ENCODE assay signal across 16 mouse cellular contexts in genomic region chr14:31410123-31410724, GRCm38 (mm10). TPM values are rescaled to one million over a fixed set of nuclear protein-coding genes. Genes with fewer than 3 reads are reported as not detected.
DNase-seq lines count a peak whose midpoint lies in the region; ATAC-seq and TF ChIP-seq lines count a peak whose summit lies in the region.
"Had no signal": no experiment of that assay in that cellular context is flagged by ENCODE, and none has a peak within 500 bp of the region (broad histone marks: within the 10 kb centered on the region; RNA-seq: fewer than 3 reads in every experiment).

No protein-coding gene starts in this region.

- H3K4me1 ChIP-seq in heart, postnatal 0 days (ENCODE audit: control insufficient read depth, insufficient read depth): peaks cover 75% of the 10 kb centered on the region
- H3K4me1 ChIP-seq in liver, embryonic 15.5 days (replicated peaks): peaks cover 84% of the 10 kb centered on the region
- H3K4me1 ChIP-seq in liver, embryonic 11.5 days (replicated peaks; ENCODE audit: control insufficient read depth, insufficient read depth, low read length): peaks cover 31% of the 10 kb centered on the region
- H3K4me1 ChIP-seq in bone marrow, adult 2 months (ENCODE audit: control insufficient read depth, insufficient read depth, low read length): peaks cover 35% of the 10 kb centered on the region
- H3K4me1 ChIP-seq in spleen, adult 2 months (ENCODE audit: control insufficient read depth, insufficient read depth, insufficient read length): peaks cover 74% of the 10 kb centered on the region; the same call in 1 of the 2 replicates
- H3K4me1 ChIP-seq in midbrain, postnatal 0 days (ENCODE audit: insufficient read depth, low read length): peaks cover under 1% of the 10 kb centered on the region

- TF ChIP-seq POLR2A in bone marrow, adult 2 months (IDR thresholded peaks at IDR 0.05; ENCODE audit: borderline replicate concordance, control insufficient read depth, low read depth, low read length): no peak
- TF ChIP-seq POLR2A in spleen, adult 2 months (IDR thresholded peaks at IDR 0.05; ENCODE audit: low read depth, low read length): no peak

- H3K36me3 ChIP-seq in heart, postnatal 0 days (replicated peaks; ENCODE audit: control insufficient read depth, insufficient read depth, low read length): peaks cover 12% of the 10 kb centered on the region; the same call in 1 of the 2 replicates
- 0 out of 2 replicates have a peak, but pooled peaks cover 18% of the 10 kb centered on the region for H3K36me3 ChIP-seq in liver, embryonic 15.5 days (replicated peaks)
- no peaks in the 10 kb centered on the region for H3K36me3 ChIP-seq in liver, embryonic 11.5 days (ENCODE audit: control insufficient read depth, insufficient read depth, low read length)
- H3K36me3 ChIP-seq in spleen, adult 2 months (ENCODE audit: control insufficient read depth, insufficient read depth, low read length): peaks cover 18% of the 10 kb centered on the region
- peaks cover 36% of the 10 kb centered on the region for H3K36me3 ChIP-seq in midbrain, postnatal 0 days (ENCODE audit: insufficient read depth, low read length)
- H3K36me3 ChIP-seq: hindbrain, embryonic 10.5 days had no signal

- H3K9ac ChIP-seq in heart, postnatal 0 days (replicated peaks; ENCODE audit: low read depth, low read length): no peak overlapping the region
- H3K9ac ChIP-seq in liver, embryonic 15.5 days: no peak overlapping the region
- no peak overlapping the region for H3K9ac ChIP-seq in liver, embryonic 11.5 days (ENCODE audit: low read depth, low read length)
- H3K9ac ChIP-seq in midbrain, postnatal 0 days (replicated peaks; ENCODE audit: low read length, poor library complexity, severe bottlenecking): no peak overlapping the region
- H3K9ac ChIP-seq: forebrain, postnatal 0 days; liver, embryonic 13.5 days had no signal

- no peak for TF ChIP-seq EP300 in heart, postnatal 0 days (IDR thresholded peaks at IDR 0.05; ENCODE audit: low read depth)

- no peak for DNase-seq in heart, postnatal 0 days (ENCODE audit: low spot score)
- no peak for DNase-seq in heart, adult 8-10 months (ENCODE audit: low spot score)
- DNase-seq in liver, embryonic 11.5 days (ENCODE audit: low spot score): no peak
- peak in 1 of 2 experiments; percentile 69 for DNase-seq in spleen, adult 2 months (ENCODE audit: low read depth in 1 of 2, low spot score in 2 of 2)
- DNase-seq in midbrain, postnatal 0 days (ENCODE audit: low spot score): no peak
- DNase-seq: adrenal gland, postnatal 10 days; cerebellum, postnatal 10 days; forebrain, postnatal 0 days; gastrocnemius, postnatal 10 days; liver, embryonic 13.5 days; midbrain, embryonic 14.5 days had no signal

- H3K27ac ChIP-seq in heart, postnatal 0 days (ENCODE audit: low read depth): peak overlapping the region; percentile 13; the same call in 1 of the 2 replicates
- peak overlapping the region; percentile 19; the same call in 1 of the 2 replicates for H3K27ac ChIP-seq in liver, embryonic 15.5 days (replicated peaks)
- H3K27ac ChIP-seq in liver, embryonic 11.5 days (ENCODE audit: low read depth, low read length): no peak overlapping the region
- peak overlapping the region; percentile 27 for H3K27ac ChIP-seq in bone marrow, adult 2 months (ENCODE audit: control insufficient read depth, insufficient read depth, low read depth, low read length, poor library complexity)
- peak overlapping the region; percentile 79 for H3K27ac ChIP-seq in spleen, adult 2 months (ENCODE audit: insufficient read depth, low read length)
- H3K27ac ChIP-seq in midbrain, postnatal 0 days (ENCODE audit: low read depth, low read length): no peak overlapping the region
- H3K27ac ChIP-seq: hindbrain, embryonic 10.5 days had no signal

- no peak overlapping the region for H3K4me3 ChIP-seq in heart, postnatal 0 days (ENCODE audit: low read depth, low read length)
- H3K4me3 ChIP-seq in liver, embryonic 15.5 days (replicated peaks): no peak overlapping the region
- H3K4me3 ChIP-seq in liver, embryonic 11.5 days (ENCODE audit: low read depth, low read length): no peak overlapping the region
- H3K4me3 ChIP-seq in bone marrow, adult 2 months (replicated peaks; ENCODE audit: control insufficient read depth, low read depth, low read length): no peak overlapping the region
- no peak overlapping the region for H3K4me3 ChIP-seq in spleen, adult 2 months (ENCODE audit: extremely low read depth, insufficient read depth, insufficient read length)
- no peak overlapping the region for H3K4me3 ChIP-seq in midbrain, postnatal 0 days (ENCODE audit: low read depth, low read length)
- H3K4me3 ChIP-seq: erythroblast, embryonic 14.5 days; hindbrain, embryonic 10.5 days; liver, embryonic 13.5 days had no signal

- WGBS in heart, postnatal 0 days: 82% methylated on average over 8 of the region's 9 CpGs
- WGBS in liver, embryonic 15.5 days (ENCODE audit: insufficient replicate concordance): 40% methylated on average over 9 of the region's 9 CpGs
- WGBS in liver, embryonic 11.5 days: 52% methylated on average over 9 of the region's 9 CpGs
- WGBS in bone marrow, adult 2 months: 62% methylated on average over 9 of the region's 9 CpGs
- WGBS in spleen, adult 2 months: 59% methylated on average over 9 of the region's 9 CpGs
- WGBS in midbrain, postnatal 0 days: 87% methylated on average over 9 of the region's 9 CpGs

- no peak overlapping the region for H3K4me2 ChIP-seq in heart, postnatal 0 days (ENCODE audit: low read depth, low read length)
- no peak overlapping the region for H3K4me2 ChIP-seq in liver, embryonic 15.5 days
- H3K4me2 ChIP-seq in liver, embryonic 11.5 days: no peak overlapping the region
- H3K4me2 ChIP-seq in midbrain, postnatal 0 days (ENCODE audit: low read depth, low read length, poor library complexity, severe bottlenecking): no peak overlapping the region
- H3K4me2 ChIP-seq: heart, embryonic 11.5 days; liver, embryonic 13.5 days had no signal

- TF ChIP-seq CTCF in heart, postnatal 0 days (IDR thresholded peaks at IDR 0.05; ENCODE audit: low read depth): no peak
- no peak for TF ChIP-seq CTCF in bone marrow, adult 2 months (IDR thresholded peaks at IDR 0.05; ENCODE audit: control insufficient read depth, insufficient read depth, low read length)
- TF ChIP-seq CTCF in spleen, adult 2 months (IDR thresholded peaks at IDR 0.05; ENCODE audit: extremely low read depth, insufficient read depth, insufficient read length, insufficient replicate concordance): no peak
- TF ChIP-seq CTCF in midbrain, postnatal 0 days (IDR thresholded peaks at IDR 0.05): no peak

- H3K27me3 ChIP-seq in heart, postnatal 0 days (ENCODE audit: control insufficient read depth, insufficient read depth, low read length): no peaks in the 10 kb centered on the region
- H3K27me3 ChIP-seq in liver, embryonic 15.5 days: no peaks in the 10 kb centered on the region
- H3K27me3 ChIP-seq in liver, embryonic 11.5 days (replicated peaks; ENCODE audit: control insufficient read depth, insufficient read depth, low read length): no peaks in the 10 kb centered on the region
- no peaks in the 10 kb centered on the region for H3K27me3 ChIP-seq in spleen, adult 2 months (ENCODE audit: control insufficient read depth, insufficient read depth, low read length)
- H3K27me3 ChIP-seq in midbrain, postnatal 0 days (ENCODE audit: insufficient read depth, low read length): no peaks in the 10 kb centered on the region
- H3K27me3 ChIP-seq: liver, embryonic 13.5 days had no signal

- no peak for ATAC-seq in heart, postnatal 0 days (ENCODE audit: insufficient read depth, low read depth)
- ATAC-seq in liver, embryonic 15.5 days (ENCODE audit: insufficient read depth): no peak
- no peak for ATAC-seq in liver, embryonic 11.5 days (replicated peaks; ENCODE audit: low FRiP score)
- no peak for ATAC-seq in midbrain, postnatal 0 days (ENCODE audit: low FRiP score)
- ATAC-seq: forebrain, postnatal 0 days had no signal

- H3K9me3 ChIP-seq in heart, postnatal 0 days (replicated peaks; ENCODE audit: control insufficient read depth, low read length): no peaks in the 10 kb centered on the region
- no peaks in the 10 kb centered on the region for H3K9me3 ChIP-seq in liver, embryonic 15.5 days (replicated peaks)
- H3K9me3 ChIP-seq in liver, embryonic 11.5 days (ENCODE audit: control insufficient read depth, low read length): no peaks in the 10 kb centered on the region
- no peaks in the 10 kb centered on the region for H3K9me3 ChIP-seq in midbrain, postnatal 0 days (ENCODE audit: low read length)
- H3K9me3 ChIP-seq: hindbrain, embryonic 10.5 days; liver, embryonic 13.5 days had no signal

RNA-seq across cellular contexts. Expression of gene Sh3bp5, which starts 25.7 kb away (rescaled TPM):
- total RNA-seq in heart, postnatal 0 days (2014; rRNA removed; ENCODE audit: low replicate concordance): 10.2 and 14.2 TPM in 2 replicates
- polyA plus RNA-seq in heart, postnatal 0 days (2015; fragmentation: Nextera tagmentation; extraction: Ambion mirVana): 37.6 and 43.4 TPM in 2 replicates
- 10 to 100 TPM; 38.6 to 50.6 (median 50.1) TPM for total RNA-seq in heart, adult 8-10 months (2022)
- polyA plus RNA-seq in liver, embryonic 15.5 days (2015; fragmentation: Nextera tagmentation; extraction: Ambion mirVana): 16.9 and 21.5 TPM in 2 replicates
- polyA plus RNA-seq in liver, embryonic 11.5 days (2014; fragmentation: Nextera tagmentation; extraction: Ambion mirVana): 15.0 and 17.3 TPM in 2 replicates
- 14.6 and 24.0 TPM in 2 replicates for polyA plus RNA-seq in bone marrow, adult 2 months (2011; ENCODE audit: insufficient read depth, insufficient read length, low replicate concordance, missing spikeins)
- polyA plus RNA-seq in spleen, adult 2 months (2012; rRNA removed): 36.0 and 43.0 TPM in 2 replicates
- total RNA-seq in midbrain, postnatal 0 days (2014; rRNA removed): 61.7 and 76.5 TPM in 2 replicates
- 141 and 165 TPM in 2 replicates for polyA plus RNA-seq in midbrain, postnatal 0 days (2015; fragmentation: Nextera tagmentation; extraction: Ambion mirVana)

Comparison
In these comparisons a context has a peak if more than half of its experiments do, and no peak if none do; other contexts are left out.
1. H3K27ac ChIP-seq: peak in heart, postnatal 0 days (single experiment), liver, embryonic 15.5 days (single experiment), bone marrow, adult 2 months (single experiment) and spleen, adult 2 months (single experiment); none in liver, embryonic 11.5 days (single experiment) and midbrain, postnatal 0 days (single experiment).